Comparison of ENCODE assay signal across 9 mouse cellular contexts in genomic region chr12:84206525-84206924, GRCm38 (mm10). TPM values are rescaled to one million over a fixed set of nuclear protein-coding genes. Genes with fewer than 3 reads are reported as not detected.
DNase-seq lines count a peak whose midpoint lies in the region; ATAC-seq lines count a peak whose summit lies in the region.
"Had no signal": no experiment of that assay in that cellular context is flagged by ENCODE, and none has a peak within 500 bp of the region (broad histone marks: within the 10 kb centered on the region; RNA-seq: fewer than 3 reads in every experiment).

No protein-coding gene starts in this region.

- DNase-seq in thymus, postnatal 0 days (ENCODE audit: low spot score), result peak; percentile 58
- DNase-seq in thymus, adult 18-20 months, result no peak
- peak; percentile 45 for DNase-seq in heart, postnatal 4 days
- DNase-seq in liver, embryonic 13.5 days, result no peak
- DNase-seq in thymus, postnatal 4 days, result peak; percentile 44
- DNase-seq in layer of hippocampus, adult 11-12 months (ENCODE audit: low spot score), result no peak
- DNase-seq in midbrain, embryonic 14.5 days, result no peak
- DNase-seq in layer of hippocampus, postnatal 10 days (ENCODE audit: low spot score in 2 of 2), result no peak
- DNase-seq: adrenal gland, adult 8-10 months had no signal

- 26% methylated on average over 7 of the region's 7 CpGs for WGBS in liver, embryonic 13.5 days (ENCODE audit: insufficient replicate concordance)
- 61% methylated on average over 7 of the region's 7 CpGs for WGBS in midbrain, embryonic 14.5 days

- H3K36me3 ChIP-seq in liver, embryonic 13.5 days, result peaks cover 6% of the 10 kb centered on the region; the same call in 1 of the 2 replicates
- no peaks in the 10 kb centered on the region for H3K36me3 ChIP-seq in midbrain, embryonic 14.5 days (ENCODE audit: control insufficient read depth, insufficient read depth, low read length)

- H3K9me3 ChIP-seq in liver, embryonic 13.5 days (replicated peaks), result no peaks in the 10 kb centered on the region
- no peaks in the 10 kb centered on the region for H3K9me3 ChIP-seq in midbrain, embryonic 14.5 days (ENCODE audit: control insufficient read depth, low read length)

- 0 out of 2 replicates have a peak overlapping the region, but pooled peaks have one; percentile 1 for H3K4me3 ChIP-seq in liver, embryonic 13.5 days (replicated peaks)
- H3K4me3 ChIP-seq in midbrain, embryonic 14.5 days (replicated peaks; ENCODE audit: low read depth, low read length), result no peak overlapping the region

- peaks cover 98% of the 10 kb centered on the region for H3K4me1 ChIP-seq in liver, embryonic 13.5 days (replicated peaks)
- H3K4me1 ChIP-seq in midbrain, embryonic 14.5 days (ENCODE audit: control insufficient read depth, insufficient read depth, low read length), result peaks cover 2% of the 10 kb centered on the region; the same call in 1 of the 2 replicates

- H3K27ac ChIP-seq in liver, embryonic 13.5 days, result peak overlapping the region; percentile 100
- no peak overlapping the region for H3K27ac ChIP-seq in midbrain, embryonic 14.5 days (replicated peaks; ENCODE audit: low read depth, low read length)

- no peaks in the 10 kb centered on the region for H3K27me3 ChIP-seq in liver, embryonic 13.5 days
- H3K27me3 ChIP-seq in midbrain, embryonic 14.5 days (ENCODE audit: control insufficient read depth, insufficient read depth, low read length), result no peaks in the 10 kb centered on the region

- ATAC-seq in liver, embryonic 13.5 days (ENCODE audit: low read depth), result no peak
- no peak for ATAC-seq in midbrain, embryonic 14.5 days (ENCODE audit: low FRiP score, low TSS enrichment)

- peak overlapping the region; percentile 62 for H3K9ac ChIP-seq in liver, embryonic 13.5 days
- no peak overlapping the region for H3K9ac ChIP-seq in midbrain, embryonic 14.5 days (replicated peaks; ENCODE audit: low read length)

- peak overlapping the region; percentile 80 for H3K4me2 ChIP-seq in liver, embryonic 13.5 days
- no peak overlapping the region for H3K4me2 ChIP-seq in midbrain, embryonic 14.5 days (ENCODE audit: low read length)

RNA-seq across cellular contexts. Expression of gene Elmsan1, which starts 12.2 kb away (rescaled TPM):
- 5.1 and 6.3 TPM in 2 replicates for polyA plus RNA-seq in thymus, postnatal 0 days (2015; fragmentation: Nextera tagmentation; extraction: Ambion mirVana)
- total RNA-seq in heart, postnatal 4 days (2021), result 10 to 100 TPM; 18.5 to 18.6 TPM
- 3.7 and 4.4 TPM in 2 replicates for polyA plus RNA-seq in liver, embryonic 13.5 days (2015; fragmentation: Nextera tagmentation; extraction: Ambion mirVana)
- polyA plus RNA-seq in midbrain, embryonic 14.5 days (2014; fragmentation: Nextera tagmentation; extraction: Ambion mirVana), result 2.7 and 4.3 TPM in 2 replicates
- 10 to 100 TPM; 13.3 to 13.5 TPM for total RNA-seq in layer of hippocampus, postnatal 10 days (2021)

RNA-seq across cellular contexts. Expression of gene Pnma1, which starts 58.2 kb away (rescaled TPM):
- 0.18 and 0.22 TPM in 2 replicates for polyA plus RNA-seq in thymus, postnatal 0 days (2015; fragmentation: Nextera tagmentation; extraction: Ambion mirVana)
- under 1 TPM; 0.54 to 0.62 TPM for total RNA-seq in heart, postnatal 4 days (2021)
- polyA plus RNA-seq in liver, embryonic 13.5 days (2015; fragmentation: Nextera tagmentation; extraction: Ambion mirVana), result 0.14 TPM in 1 of 2 replicates, not detected in the other
- polyA plus RNA-seq in midbrain, embryonic 14.5 days (2014; fragmentation: Nextera tagmentation; extraction: Ambion mirVana), result 5.4 and 6.2 TPM in 2 replicates
- total RNA-seq in layer of hippocampus, postnatal 10 days (2021), result 1 to 10 TPM; 5.9 to 6.6 TPM

Comparison
In these comparisons a context has a peak if more than half of its experiments do, and no peak if none do; other contexts are left out.
1. DNase-seq: peak in thymus, postnatal 0 days (single experiment), heart, postnatal 4 days (single experiment) and thymus, postnatal 4 days (single experiment); none in thymus, adult 18-20 months (0 of 2), liver, embryonic 13.5 days (single experiment), layer of hippocampus, adult 11-12 months (single experiment), midbrain, embryonic 14.5 days (single experiment) and layer of hippocampus, postnatal 10 days (0 of 2).